Mouse (Mus musculus): ENCODE results near the gene Lekr1. TPM values are rescaled to one million over a fixed set of nuclear protein-coding genes. Genes with fewer than 3 reads are reported as not detected.

Gene Lekr1
- total and polyA plus RNA-seq, 2 experiments from 2014 or later = 5.6 to 9.1 TPM

DNA sequence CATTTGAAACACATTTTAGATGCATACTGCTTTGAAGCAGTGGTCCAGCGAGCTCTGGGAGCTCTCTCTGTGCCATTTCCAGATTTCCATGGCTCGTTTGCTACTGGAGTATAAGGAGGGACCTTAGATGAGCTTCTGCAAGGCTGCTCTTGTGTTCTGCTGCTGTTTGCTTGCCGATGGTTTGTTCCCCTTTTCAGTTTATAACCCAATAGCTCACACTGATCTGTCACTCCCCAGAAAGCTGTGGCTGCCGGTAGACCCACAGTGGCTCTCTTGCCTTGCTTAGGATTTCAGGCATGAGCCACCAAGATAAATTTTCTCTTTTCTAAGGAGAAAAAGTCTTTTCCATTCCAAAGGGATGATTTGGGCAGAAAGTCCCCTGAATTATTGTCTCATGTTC, 152.6 kb downstream of the Lekr1 start:
- no peak for DNase-seq (ENCODE audit: low spot score)
- 85% methylated on average over 4 of the region's 4 CpGs for WGBS
- Histone ChIP-seq H3K4me2 (ENCODE audit: low read depth, low read length) (no peak overlapping the region), H3K9me3 (replicated peaks; ENCODE audit: control insufficient read depth, low read length) (no peaks in the 10 kb centered on the region), H3K9ac (replicated peaks; ENCODE audit: low read depth, low read length) (no peak overlapping the region), H3K27me3 (ENCODE audit: control insufficient read depth, insufficient read depth, low read length) (no peaks in the 10 kb centered on the region), H3K4me3 (ENCODE audit: low read depth, low read length) (no peak overlapping the region), H3K4me1 (ENCODE audit: control insufficient read depth, insufficient read depth) (no peaks in the 10 kb centered on the region; the same call in 1 of the 2 replicates), H3K36me3 (replicated peaks; ENCODE audit: control insufficient read depth, insufficient read depth, low read length) (no peaks in the 10 kb centered on the region), H3K27ac (ENCODE audit: low read depth) (no peak overlapping the region)
- TF ChIP-seq CTCF (IDR thresholded peaks at IDR 0.05; ENCODE audit: low read depth) = no peak
- TF ChIP-seq EP300 (IDR thresholded peaks at IDR 0.05; ENCODE audit: low read depth) = no peak
- ATAC-seq (ENCODE audit: insufficient read depth, low read depth) = no peak

DNA sequence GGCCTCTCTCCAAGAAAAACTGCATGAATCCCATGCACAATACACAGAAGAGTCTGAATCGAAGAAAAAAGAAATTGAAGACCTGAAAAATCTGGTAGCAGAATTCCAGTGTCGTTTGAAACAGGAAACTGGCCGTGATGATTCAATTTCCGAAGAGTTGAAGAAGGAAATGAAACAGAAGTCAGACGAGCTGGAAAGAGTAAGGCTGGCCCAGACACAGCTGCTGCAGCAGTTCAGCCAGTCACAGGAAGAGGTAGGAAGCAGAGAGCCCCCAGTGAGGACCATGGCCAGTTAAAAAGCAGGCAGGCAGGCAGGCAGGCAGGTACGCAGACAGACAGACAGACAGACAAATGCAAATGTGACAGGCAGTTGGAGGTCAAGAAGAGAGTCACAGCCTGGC, 153.8 kb downstream of the Lekr1 start:
- Histone ChIP-seq H3K27me3 (ENCODE audit: control insufficient read depth, insufficient read depth, low read length) (no peaks in the 10 kb centered on the region), H3K4me1 (ENCODE audit: control insufficient read depth, insufficient read depth) (peaks cover 3% of the 10 kb centered on the region; the same call in 1 of the 2 replicates), H3K9me3 (replicated peaks; ENCODE audit: control insufficient read depth, low read length) (no peaks in the 10 kb centered on the region), H3K36me3 (replicated peaks; ENCODE audit: control insufficient read depth, insufficient read depth, low read length) (no peaks in the 10 kb centered on the region), H3K4me2 (ENCODE audit: low read depth, low read length) (no peak overlapping the region), H3K4me3 (ENCODE audit: low read depth, low read length) (no peak overlapping the region), H3K9ac (replicated peaks; ENCODE audit: low read depth, low read length) (no peak overlapping the region), H3K27ac (ENCODE audit: low read depth) (0 out of 2 replicates have a peak overlapping the region, but pooled peaks have one; percentile 7)
- ATAC-seq (ENCODE audit: insufficient read depth, low read depth) = no peak
- TF ChIP-seq CTCF (IDR thresholded peaks at IDR 0.05; ENCODE audit: low read depth) (no peak), EP300 (IDR thresholded peaks at IDR 0.05; ENCODE audit: low read depth) (no peak)
- WGBS = 30% methylated on average over 6 of the region's 6 CpGs
- DNase-seq (ENCODE audit: low spot score) = peak; percentile 23

DNA sequence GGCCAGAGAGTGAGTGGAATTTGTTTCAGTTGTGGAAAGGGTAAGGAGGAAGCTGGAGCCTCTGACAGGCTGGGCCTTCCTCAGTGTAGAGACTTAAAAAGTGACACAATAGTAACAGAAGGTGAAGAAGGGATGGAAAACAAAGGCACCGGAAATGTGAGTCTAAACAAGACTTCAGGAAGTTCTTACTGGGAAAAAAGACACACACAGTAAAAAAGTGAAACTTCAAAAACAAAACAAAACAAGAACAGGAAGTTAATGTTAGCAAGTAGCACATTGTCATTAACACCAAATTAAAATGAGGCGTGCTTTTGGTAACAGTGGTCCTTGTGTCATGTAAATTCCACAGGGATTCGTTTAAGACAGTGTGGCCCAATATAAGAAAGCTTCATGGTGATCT, 158.9 kb downstream of the Lekr1 start:
- no peak for DNase-seq (ENCODE audit: low spot score)
- Histone ChIP-seq H3K27ac (ENCODE audit: low read depth) (0 out of 2 replicates have a peak overlapping the region, but pooled peaks have one; percentile 20), H3K27me3 (ENCODE audit: control insufficient read depth, insufficient read depth, low read length) (no peaks in the 10 kb centered on the region), H3K4me2 (ENCODE audit: low read depth, low read length) (no peak overlapping the region), H3K4me1 (ENCODE audit: control insufficient read depth, insufficient read depth) (peaks cover 22% of the 10 kb centered on the region; the same call in 1 of the 2 replicates), H3K4me3 (ENCODE audit: low read depth, low read length) (no peak overlapping the region), H3K9me3 (replicated peaks; ENCODE audit: control insufficient read depth, low read length) (no peaks in the 10 kb centered on the region), H3K36me3 (replicated peaks; ENCODE audit: control insufficient read depth, insufficient read depth, low read length) (no peaks in the 10 kb centered on the region), H3K9ac (replicated peaks; ENCODE audit: low read depth, low read length) (no peak overlapping the region)
- no peak for ATAC-seq (ENCODE audit: insufficient read depth, low read depth)
- WGBS = 57% methylated on average over 3 of the region's 3 CpGs
- TF ChIP-seq EP300 (IDR thresholded peaks at IDR 0.05; ENCODE audit: low read depth) (no peak), CTCF (IDR thresholded peaks at IDR 0.05; ENCODE audit: low read depth) (no peak)

DNA sequence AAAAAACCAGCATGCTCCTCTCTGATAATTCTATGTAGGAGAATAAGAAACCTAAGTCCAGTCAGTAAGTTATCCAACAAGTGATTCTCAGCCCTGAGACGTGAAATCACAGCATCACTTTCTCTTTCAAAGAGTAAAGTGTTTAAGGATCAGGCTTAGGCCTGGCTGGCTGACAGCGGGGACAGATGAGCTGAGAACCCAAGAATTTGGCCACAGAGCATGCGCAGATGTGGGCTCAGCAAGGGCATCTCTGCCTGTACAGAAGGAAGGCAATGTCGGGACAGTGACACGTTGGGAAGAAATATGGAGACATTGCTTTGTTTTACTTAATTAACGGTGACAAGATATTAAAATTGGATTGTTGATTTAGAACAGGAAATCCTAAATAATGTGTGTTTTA, 160.7 kb downstream of the Lekr1 start:
- H3K27me3 ChIP-seq (ENCODE audit: control insufficient read depth, insufficient read depth, low read length) = no peaks in the 10 kb centered on the region
- no peaks in the 10 kb centered on the region for H3K9me3 ChIP-seq (replicated peaks; ENCODE audit: control insufficient read depth, low read length)
- ATAC-seq (ENCODE audit: insufficient read depth, low read depth) (no peak), DNase-seq (ENCODE audit: low spot score) (no peak)
- peaks cover 33% of the 10 kb centered on the region for H3K4me1 ChIP-seq (ENCODE audit: control insufficient read depth, insufficient read depth)
- no peak overlapping the region for H3K27ac ChIP-seq (ENCODE audit: low read depth)
- TF ChIP-seq CTCF (IDR thresholded peaks at IDR 0.05; ENCODE audit: low read depth) (no peak), EP300 (IDR thresholded peaks at IDR 0.05; ENCODE audit: low read depth) (no peak)
- H3K4me2 ChIP-seq (ENCODE audit: low read depth, low read length) = no peak overlapping the region
- no peak overlapping the region for H3K4me3 ChIP-seq (ENCODE audit: low read depth, low read length)
- 80% methylated on average over 6 of the region's 6 CpGs for WGBS
- no peaks in the 10 kb centered on the region for H3K36me3 ChIP-seq (replicated peaks; ENCODE audit: control insufficient read depth, insufficient read depth, low read length)
- no peak overlapping the region for H3K9ac ChIP-seq (replicated peaks; ENCODE audit: low read depth, low read length)

DNA sequence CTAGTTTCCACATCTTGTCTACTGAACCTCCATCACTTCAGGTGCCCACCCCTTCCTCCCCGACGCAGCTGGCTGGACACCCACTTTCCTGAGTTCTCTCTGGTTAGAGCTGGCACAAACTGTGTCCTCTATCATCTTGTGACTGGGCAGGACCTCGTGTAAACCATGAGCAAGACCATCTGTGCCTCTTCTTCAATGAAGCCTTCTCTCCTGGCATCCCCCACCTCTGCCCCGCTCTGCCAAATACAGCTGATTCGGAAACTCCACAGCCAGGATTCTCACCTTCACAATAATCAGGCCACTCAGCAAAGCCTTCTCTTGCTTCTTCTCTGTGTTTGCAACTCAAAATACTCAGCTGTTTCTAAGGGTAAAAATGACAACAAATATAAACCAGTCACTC, 161.4 kb downstream of the Lekr1 start:
- 84% methylated on average over 5 of the region's 5 CpGs for WGBS
- Histone ChIP-seq H3K4me1 (ENCODE audit: control insufficient read depth, insufficient read depth) (peaks cover 33% of the 10 kb centered on the region), H3K27ac (ENCODE audit: low read depth) (no peak overlapping the region), H3K27me3 (ENCODE audit: control insufficient read depth, insufficient read depth, low read length) (no peaks in the 10 kb centered on the region), H3K4me3 (ENCODE audit: low read depth, low read length) (no peak overlapping the region), H3K9me3 (replicated peaks; ENCODE audit: control insufficient read depth, low read length) (no peaks in the 10 kb centered on the region), H3K9ac (replicated peaks; ENCODE audit: low read depth, low read length) (no peak overlapping the region), H3K4me2 (ENCODE audit: low read depth, low read length) (no peak overlapping the region), H3K36me3 (replicated peaks; ENCODE audit: control insufficient read depth, insufficient read depth, low read length) (no peaks in the 10 kb centered on the region)
- no peak for DNase-seq (ENCODE audit: low spot score)
- no peak for TF ChIP-seq EP300 (IDR thresholded peaks at IDR 0.05; ENCODE audit: low read depth)
- no peak for TF ChIP-seq CTCF (IDR thresholded peaks at IDR 0.05; ENCODE audit: low read depth)
- ATAC-seq (ENCODE audit: insufficient read depth, low read depth) = no peak

DNA sequence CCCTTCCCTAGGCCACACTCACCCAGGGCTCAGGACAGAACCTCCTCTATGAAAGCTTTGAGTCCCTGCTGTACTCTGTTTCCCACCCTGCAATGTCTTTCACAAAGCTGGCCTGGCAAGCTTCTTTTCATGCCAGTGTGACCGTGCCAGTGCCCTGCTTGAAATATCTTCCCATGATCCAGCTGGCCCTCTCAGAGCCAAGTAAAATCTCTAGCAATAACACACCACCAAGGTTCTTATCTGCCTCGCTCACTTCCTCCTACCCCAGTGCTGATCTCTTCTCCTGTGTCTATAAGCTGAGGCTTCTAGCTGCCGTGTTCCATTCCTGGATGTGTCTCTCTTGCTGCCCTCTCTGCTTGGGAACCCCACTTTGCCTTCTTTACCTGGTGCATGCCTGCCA, 162.0 kb downstream of the Lekr1 start:
- no peaks in the 10 kb centered on the region for H3K36me3 ChIP-seq (replicated peaks; ENCODE audit: control insufficient read depth, insufficient read depth, low read length)
- 16% methylated on average over 3 of the region's 3 CpGs for WGBS
- 0 out of 2 replicates have a peak, but pooled peaks have one; percentile 12 for ATAC-seq (ENCODE audit: insufficient read depth, low read depth)
- peaks cover 33% of the 10 kb centered on the region for H3K4me1 ChIP-seq (ENCODE audit: control insufficient read depth, insufficient read depth)
- DNase-seq (ENCODE audit: low spot score) = no peak
- H3K27ac ChIP-seq (ENCODE audit: low read depth) = peak overlapping the region; percentile 4; the same call in 1 of the 2 replicates
- no peaks in the 10 kb centered on the region for H3K9me3 ChIP-seq (replicated peaks; ENCODE audit: control insufficient read depth, low read length)
- no peak overlapping the region for H3K9ac ChIP-seq (replicated peaks; ENCODE audit: low read depth, low read length)
- no peaks in the 10 kb centered on the region for H3K27me3 ChIP-seq (ENCODE audit: control insufficient read depth, insufficient read depth, low read length)
- TF ChIP-seq EP300 (IDR thresholded peaks at IDR 0.05; ENCODE audit: low read depth) (no peak), CTCF (IDR thresholded peaks at IDR 0.05; ENCODE audit: low read depth) (no peak)
- no peak overlapping the region for H3K4me3 ChIP-seq (ENCODE audit: low read depth, low read length)
- H3K4me2 ChIP-seq (ENCODE audit: low read depth, low read length) = no peak overlapping the region

Measured in heart, postnatal 0 days (tissue).